Mouse (Mus musculus) olfactory bulb, adult 2 months (tissue): ENCODE data around the gene Rnasek.

ENCODE experiments used
- CTCF ChIP-seq: fragments of 200-500 bp; IDR thresholded peaks from 2 replicates; pipeline ENCODE4 v1.5.1; 2012; ENCODE audit warnings: low read depth, mild to moderate bottlenecking, low read length, moderate library complexity; ENCODE audit not compliant: insufficient read depth
- POLR2A ChIP-seq: fragments of 200-500 bp; IDR thresholded peaks from 2 replicates; pipeline ENCODE4 v1.6.1; 2012; ENCODE audit warnings: mild to moderate bottlenecking, low read depth, low read length, moderate library complexity; ENCODE audit not compliant: insufficient read depth

DNA sequence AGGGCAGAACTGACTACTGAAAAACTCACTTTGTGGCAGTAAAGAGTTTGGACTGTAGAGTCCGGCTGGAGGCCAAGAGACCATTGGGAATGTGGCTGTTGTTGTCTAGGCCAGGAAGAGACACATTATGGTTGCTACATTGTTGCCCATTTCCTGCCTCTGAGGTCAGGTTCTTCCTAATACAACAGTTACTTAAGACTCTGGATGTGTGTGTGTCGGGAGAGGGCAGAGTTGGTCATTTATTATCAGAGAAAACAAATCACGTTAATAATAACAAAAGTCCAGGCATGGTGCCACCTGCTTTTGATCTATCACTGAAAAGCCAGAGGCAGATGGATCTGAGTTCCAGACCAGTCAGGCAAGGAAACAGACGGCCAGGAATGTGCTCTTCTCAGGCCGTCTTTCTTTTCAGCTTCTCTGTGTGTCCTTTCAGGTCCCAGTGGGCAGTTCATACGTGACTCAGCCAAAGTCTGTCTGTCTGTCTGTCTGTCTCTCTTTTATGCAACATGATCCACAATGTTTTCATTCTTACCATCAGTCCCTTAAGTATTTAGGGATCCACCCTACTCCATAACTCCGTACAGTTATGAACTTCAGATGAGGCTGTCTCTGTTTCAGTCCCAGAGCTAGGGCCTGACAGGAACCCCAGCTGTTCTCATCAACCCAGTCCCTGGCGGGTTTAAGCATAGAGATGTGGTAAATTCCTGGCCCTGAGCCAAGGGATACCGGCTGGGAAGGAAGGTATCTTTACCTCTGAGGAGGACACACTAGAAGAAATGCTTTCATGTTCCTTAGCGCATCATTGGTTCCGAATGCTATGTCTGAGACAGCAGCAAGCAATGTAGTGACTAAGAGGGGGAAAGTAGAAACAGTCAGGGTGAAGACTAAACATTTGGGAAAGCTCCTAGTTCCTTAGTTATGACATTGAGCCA, 46.0 kb downstream of the Rnasek start:
- TF ChIP-seq CTCF (no peak), POLR2A (no peak)
